Mouse (Mus musculus): Measurements from ENCODE around the gene Sptbn4. TPM values are rescaled to one million over a fixed set of nuclear protein-coding genes. Genes with fewer than 3 reads are reported as not detected.

Sptbn4 gene
- polyA plus RNA-seq, 1 experiment from 2014 or later = 0.47 TPM

- Histone ChIP-seq H3K9ac (no peak overlapping the region), H3K4me1 (peaks cover 15% of the 10 kb centered on the region), H3K27me3 (peaks cover 27% of the 10 kb centered on the region), H3K9me3 (peaks cover 7% of the 10 kb centered on the region; the same call in 1 of the 2 replicates), H3K4me3 (replicated peaks) (peak overlapping the region; percentile 28), H3K36me3 (replicated peaks) (0 out of 2 replicates have a peak, but pooled peaks cover under 1% of the 10 kb centered on the region), H3K27ac (no peak overlapping the region), H3K4me2 (peak overlapping the region; percentile 51)
- ATAC-seq (ENCODE audit: low FRiP score) = no peak; the same call in 1 of the 2 replicates
- WGBS = 12% methylated on average over 27 of the region's 28 CpGs
These were observed 138.5 kb downstream of the Sptbn4 start for GRCm38 (mm10) chr7:27308821-27309549.

DNA sequence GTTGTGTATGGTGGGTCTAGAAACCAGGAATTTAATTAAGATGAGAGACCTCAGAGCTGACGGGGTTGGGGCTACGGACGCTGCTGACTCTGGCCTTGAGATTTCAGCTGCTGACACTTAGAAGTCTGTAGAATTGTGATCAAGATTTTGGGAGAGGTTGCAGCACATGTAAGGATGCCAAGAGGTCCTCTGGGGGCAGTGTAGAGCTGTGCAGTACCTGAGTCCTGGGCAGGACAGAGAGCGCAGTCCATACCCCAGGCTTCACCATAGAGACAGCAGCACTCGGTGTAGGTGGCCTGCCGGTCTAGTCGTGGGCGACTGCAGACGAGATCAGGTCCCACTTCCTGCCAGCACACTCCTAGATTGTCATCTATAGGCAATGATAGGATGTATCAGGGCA is 139.9 kb downstream of the Sptbn4 start:
- ATAC-seq (ENCODE audit: low FRiP score) = no peak
- H3K27ac ChIP-seq = no peak overlapping the region
- no peaks in the 10 kb centered on the region for H3K36me3 ChIP-seq (replicated peaks)
- no peak overlapping the region for H3K9ac ChIP-seq
- no peaks in the 10 kb centered on the region for H3K9me3 ChIP-seq
- 68% methylated on average over 9 of the region's 9 CpGs for WGBS
- H3K4me3 ChIP-seq (replicated peaks) = no peak overlapping the region
- H3K4me2 ChIP-seq = no peak overlapping the region
- H3K27me3 ChIP-seq = peaks cover 27% of the 10 kb centered on the region
- H3K4me1 ChIP-seq = peaks cover 15% of the 10 kb centered on the region

Other genes starting within 250 kb of the Sptbn4 start
- 6.3 and 7.5 TPM in 2 replicates for gene Itpkc, start 219.0 kb downstream of the Sptbn4 start, polyA plus RNA-seq (2016; fragmentation: Nextera tagmentation; extraction: Ambion mirVana)
- gene Coq8b, start 214.7 kb downstream of the Sptbn4 start, polyA plus RNA-seq (2016; fragmentation: Nextera tagmentation; extraction: Ambion mirVana) = 20.2 and 21.0 TPM in 2 replicates
- 40.6 and 41.8 TPM in 2 replicates for gene Numbl, start 189.3 kb downstream of the Sptbn4 start, polyA plus RNA-seq (2016; fragmentation: Nextera tagmentation; extraction: Ambion mirVana)
- gene Ltbp4, start 110.0 kb downstream of the Sptbn4 start, polyA plus RNA-seq (2016; fragmentation: Nextera tagmentation; extraction: Ambion mirVana) = 12.4 and 16.5 TPM in 2 replicates
- gene Shkbp1, start 91.7 kb downstream of the Sptbn4 start, polyA plus RNA-seq (2016; fragmentation: Nextera tagmentation; extraction: Ambion mirVana) = 77.1 and 81.2 TPM in 2 replicates
- 1.5 TPM in 1 of 2 replicates, not detected in the other for gene Gm20479, start 90.3 kb downstream of the Sptbn4 start, polyA plus RNA-seq (2016; fragmentation: Nextera tagmentation; extraction: Ambion mirVana)
- 18.1 and 22.2 TPM in 2 replicates for gene Blvrb, start 292 bp upstream of the Sptbn4 start, polyA plus RNA-seq (2016; fragmentation: Nextera tagmentation; extraction: Ambion mirVana)
- 20.0 and 21.9 TPM in 2 replicates for gene Sertad3, start 26.1 kb upstream of the Sptbn4 start, polyA plus RNA-seq (2016; fragmentation: Nextera tagmentation; extraction: Ambion mirVana)
- gene Sertad1, start 39.2 kb upstream of the Sptbn4 start, polyA plus RNA-seq (2016; fragmentation: Nextera tagmentation; extraction: Ambion mirVana) = 12.9 and 13.1 TPM in 2 replicates
- gene Prx, start 51.6 kb upstream of the Sptbn4 start, polyA plus RNA-seq (2016; fragmentation: Nextera tagmentation; extraction: Ambion mirVana) = 2.9 and 3.5 TPM in 2 replicates
- 0.26 and 0.57 TPM in 2 replicates for gene Hipk4, start 75.6 kb upstream of the Sptbn4 start, polyA plus RNA-seq (2016; fragmentation: Nextera tagmentation; extraction: Ambion mirVana)
- 58.1 and 58.2 TPM in 2 replicates for gene Pld3, start 105.5 kb upstream of the Sptbn4 start, polyA plus RNA-seq (2016; fragmentation: Nextera tagmentation; extraction: Ambion mirVana)
- 38.7 and 39.6 TPM in 2 replicates for gene 2310022A10Rik, start 105.5 kb upstream of the Sptbn4 start, polyA plus RNA-seq (2016; fragmentation: Nextera tagmentation; extraction: Ambion mirVana)
- 81.2 and 84.6 TPM in 2 replicates for gene Akt2, start 143.9 kb upstream of the Sptbn4 start, polyA plus RNA-seq (2016; fragmentation: Nextera tagmentation; extraction: Ambion mirVana)
- 21.4 and 24.8 TPM in 2 replicates for gene Ttc9b, start 206.2 kb upstream of the Sptbn4 start, polyA plus RNA-seq (2016; fragmentation: Nextera tagmentation; extraction: Ambion mirVana)
- gene Map3k10, start 226.9 kb upstream of the Sptbn4 start, polyA plus RNA-seq (2016; fragmentation: Nextera tagmentation; extraction: Ambion mirVana) = 15.4 and 16.2 TPM in 2 replicates
- 9.6 and 10.1 TPM in 2 replicates for gene Zfp607b, start 241.7 kb upstream of the Sptbn4 start, polyA plus RNA-seq (2016; fragmentation: Nextera tagmentation; extraction: Ambion mirVana)